Comparison of ENCODE assay signal across 10 mouse cellular contexts in genomic region chr4:135079859-135080640, GRCm38 (mm10). TPM values are rescaled to one million over a fixed set of nuclear protein-coding genes. Genes with fewer than 3 reads are reported as not detected.
DNase-seq lines count a peak whose midpoint lies in the region; ATAC-seq and TF ChIP-seq lines count a peak whose summit lies in the region.
"Had no signal": no experiment of that assay in that cellular context is flagged by ENCODE, and none has a peak within 500 bp of the region (broad histone marks: within the 10 kb centered on the region; RNA-seq: fewer than 3 reads in every experiment).

No protein-coding gene starts in this region.

- WGBS in macrophage (ENCODE audit: missing documents), result 15% methylated on average over 22 of the region's 23 CpGs
- WGBS in lung, postnatal 0 days, result 50% methylated on average over 23 of the region's 23 CpGs

- TF ChIP-seq EP300 in lung, postnatal 0 days (IDR thresholded peaks at IDR 0.05), result no peak

- TF ChIP-seq CTCF in lung, postnatal 0 days (IDR thresholded peaks at IDR 0.05), result no peak

- H3K27me3 ChIP-seq in lung, postnatal 0 days (replicated peaks; ENCODE audit: insufficient read depth, low read length), result no peaks in the 10 kb centered on the region

- H3K9ac ChIP-seq in lung, postnatal 0 days (replicated peaks; ENCODE audit: low read depth), result no peak overlapping the region

- no peak overlapping the region for H3K4me3 ChIP-seq in macrophage (ENCODE audit: inconsistent target)
- H3K4me3 ChIP-seq in lung, postnatal 0 days (ENCODE audit: low read depth, low read length), result no peak overlapping the region
- H3K4me3 ChIP-seq: heart, adult 2 months had no signal

- H3K9me3 ChIP-seq in lung, postnatal 0 days (ENCODE audit: low read length), result no peaks in the 10 kb centered on the region

- DNase-seq in right cerebral cortex, postnatal 14 days, result peak; percentile 16
- no peak for DNase-seq in right cerebral cortex, postnatal 36 days (ENCODE audit: low spot score in 2 of 2)
- DNase-seq in brain, adult 2 months (ENCODE audit: low read depth, low spot score), result peak; percentile 28
- DNase-seq in thymus, postnatal 14 days, result peak; percentile 84
- no peak for DNase-seq in neural tube, embryonic 10.5 days (ENCODE audit: extremely low spot score, low spot score)
- no peak for DNase-seq in lung, postnatal 0 days (ENCODE audit: low spot score)
- DNase-seq in layer of hippocampus, adult 18-20 months (ENCODE audit: low spot score in 2 of 2), result no peak

- no peak; the same call in 1 of the 2 replicates for ATAC-seq in lung, postnatal 0 days

- H3K79me2 ChIP-seq in macrophage (ENCODE audit: inconsistent target), result no peaks in the 10 kb centered on the region

- H3K27ac ChIP-seq in macrophage, result 0 out of 2 replicates have a peak overlapping the region, but pooled peaks have one; percentile 7
- no peak overlapping the region for H3K27ac ChIP-seq in lung, postnatal 0 days (ENCODE audit: low read length)
- H3K27ac ChIP-seq: heart, adult 2 months had no signal

- no peaks in the 10 kb centered on the region for H3K4me1 ChIP-seq in lung, postnatal 0 days (ENCODE audit: insufficient read depth, low read depth, low read length)

- no peak overlapping the region for H3K4me2 ChIP-seq in lung, postnatal 0 days (replicated peaks; ENCODE audit: low read depth, low read length)

- H3K36me3 ChIP-seq in macrophage (ENCODE audit: inconsistent target), result no peaks in the 10 kb centered on the region
- H3K36me3 ChIP-seq in lung, postnatal 0 days (ENCODE audit: insufficient read depth, low read length), result no peaks in the 10 kb centered on the region

RNA-seq across cellular contexts. Expression of gene Runx3, which starts 40.4 kb away (rescaled TPM):
- total RNA-seq in macrophage (2018; cell fraction: chromatin; rRNA removed), result 1 to 10 TPM in 9 of 26 experiments, under 1 TPM in 11, not detected in 6; 0.20 to 5.0 (median 0.70) TPM
- total RNA-seq in macrophage (2018; cell fraction: cytosol; rRNA removed), result 1 to 10 TPM in 16 of 26 experiments, under 1 TPM in 10; 0.48 to 1.5 (median 1.1) TPM
- 1 to 10 TPM in 16 of 26 experiments, under 1 TPM in 10; 0.40 to 4.6 (median 1.1) TPM for total RNA-seq in macrophage (2018; cell fraction: nucleus; rRNA removed)
- 0.75 to 1.8 TPM (median 1.3 TPM) in 3 replicates for polyA plus RNA-seq in macrophage (2018)
- 0.13 and 0.18 TPM in 2 replicates for polyA plus RNA-seq in lung, postnatal 0 days (2015; fragmentation: Nextera tagmentation; extraction: Ambion mirVana)
- total RNA-seq in layer of hippocampus, adult 18-20 months (2021), result not detected
- total RNA-seq: left cerebral cortex, postnatal 14 days had no signal

Comparison
In these comparisons a context has a peak if more than half of its experiments do, and no peak if none do; other contexts are left out.
1. DNase-seq: peak in right cerebral cortex, postnatal 14 days (single experiment), brain, adult 2 months (single experiment) and thymus, postnatal 14 days (single experiment); none in right cerebral cortex, postnatal 36 days (0 of 2), neural tube, embryonic 10.5 days (single experiment), lung, postnatal 0 days (single experiment) and layer of hippocampus, adult 18-20 months (0 of 2).